Mouse (Mus musculus) 416B (cell line): Measurements from ENCODE around the gene Hoxb6.

Experiments used
- DNase-seq: peaks from one replicate; pipeline ENCODE4 v3.0.0; 2011; ENCODE audit warnings: low read depth

Gene Hoxb6

DNA sequence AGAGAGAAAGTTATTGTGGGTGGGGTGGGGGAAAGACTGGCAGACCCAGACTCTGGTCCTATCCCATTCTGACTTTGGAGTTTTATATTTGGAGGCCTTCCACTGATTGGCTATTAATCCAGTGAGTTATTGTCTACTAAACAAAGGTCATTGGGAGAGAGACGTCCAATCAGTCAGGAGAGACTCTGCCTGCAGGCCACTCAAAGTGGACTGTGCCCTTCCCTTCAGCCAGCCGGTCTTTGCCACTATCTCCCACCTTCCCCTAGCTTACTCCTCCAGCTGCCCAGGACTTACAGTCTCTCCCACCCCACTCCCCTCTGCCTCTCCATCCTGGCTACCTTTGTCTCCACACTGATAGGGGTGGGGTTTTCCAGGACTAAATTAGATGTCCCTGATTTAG is 44.3 kb downstream of the Hoxb6 start:
- no peak for DNase-seq

DNA sequence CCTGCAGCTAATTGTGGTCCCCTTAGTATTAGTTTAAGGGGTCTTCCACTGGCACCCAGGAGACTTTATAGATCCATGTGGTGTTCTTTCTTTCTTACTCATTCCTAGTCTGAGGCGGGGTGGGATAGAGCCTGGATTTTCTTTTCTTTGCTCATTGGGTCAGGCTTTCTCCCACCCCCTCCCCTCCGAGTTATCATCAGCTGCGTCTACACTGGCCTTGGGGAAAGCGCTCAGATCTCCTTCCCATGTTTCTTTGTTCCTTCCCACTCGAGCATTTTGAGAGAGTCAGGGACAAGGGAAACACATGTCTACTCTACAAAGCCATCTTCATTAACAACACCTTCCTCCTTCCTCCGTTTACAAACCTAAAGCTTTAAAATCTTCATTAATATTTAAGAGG is 44.8 kb downstream of the Hoxb6 start:
- DNase-seq = no peak

DNA sequence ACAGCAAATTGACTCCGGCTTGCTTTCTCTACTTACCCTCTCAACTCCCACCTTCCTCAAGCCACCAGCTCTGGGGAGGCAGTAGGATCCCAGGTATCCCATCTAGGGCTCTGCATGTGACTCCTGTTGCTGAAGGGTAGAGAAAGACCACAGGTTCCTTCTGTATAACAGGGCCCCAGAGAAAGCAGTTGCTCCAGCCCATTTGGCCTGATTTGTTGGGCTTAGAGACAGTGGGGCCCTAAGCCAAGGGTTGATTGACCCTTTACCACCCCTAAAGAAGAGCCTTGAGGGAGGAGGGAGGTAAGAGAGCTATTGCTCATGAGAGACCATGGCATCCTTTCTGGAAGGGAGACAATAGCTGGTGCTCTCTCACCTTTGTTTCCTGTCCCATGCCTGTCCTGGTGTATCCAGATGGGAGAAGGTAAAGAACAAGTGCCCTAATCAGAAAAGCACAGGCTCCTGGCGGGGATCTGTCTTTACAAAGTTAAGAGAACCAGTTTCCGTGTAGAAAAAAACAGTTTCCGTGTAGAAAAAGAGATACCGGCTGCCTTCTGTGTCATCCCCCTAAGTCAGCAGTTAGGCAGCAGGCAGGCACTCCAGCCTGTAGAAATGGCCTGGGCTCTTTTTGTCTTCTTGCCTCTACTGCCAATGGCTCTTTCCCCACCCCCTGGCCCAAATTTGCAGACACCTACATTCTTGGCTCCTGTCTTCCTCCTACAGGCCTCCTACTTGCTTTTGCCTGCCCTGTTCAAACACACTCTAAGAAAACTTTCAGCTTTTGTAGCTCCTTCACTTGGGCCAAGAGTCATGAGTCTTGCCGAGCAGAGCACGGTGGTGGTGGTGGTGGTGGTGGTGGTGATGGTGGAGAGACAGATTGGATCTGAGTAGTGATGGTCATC is 46.9 kb downstream of the Hoxb6 start:
- no peak for DNase-seq

DNA sequence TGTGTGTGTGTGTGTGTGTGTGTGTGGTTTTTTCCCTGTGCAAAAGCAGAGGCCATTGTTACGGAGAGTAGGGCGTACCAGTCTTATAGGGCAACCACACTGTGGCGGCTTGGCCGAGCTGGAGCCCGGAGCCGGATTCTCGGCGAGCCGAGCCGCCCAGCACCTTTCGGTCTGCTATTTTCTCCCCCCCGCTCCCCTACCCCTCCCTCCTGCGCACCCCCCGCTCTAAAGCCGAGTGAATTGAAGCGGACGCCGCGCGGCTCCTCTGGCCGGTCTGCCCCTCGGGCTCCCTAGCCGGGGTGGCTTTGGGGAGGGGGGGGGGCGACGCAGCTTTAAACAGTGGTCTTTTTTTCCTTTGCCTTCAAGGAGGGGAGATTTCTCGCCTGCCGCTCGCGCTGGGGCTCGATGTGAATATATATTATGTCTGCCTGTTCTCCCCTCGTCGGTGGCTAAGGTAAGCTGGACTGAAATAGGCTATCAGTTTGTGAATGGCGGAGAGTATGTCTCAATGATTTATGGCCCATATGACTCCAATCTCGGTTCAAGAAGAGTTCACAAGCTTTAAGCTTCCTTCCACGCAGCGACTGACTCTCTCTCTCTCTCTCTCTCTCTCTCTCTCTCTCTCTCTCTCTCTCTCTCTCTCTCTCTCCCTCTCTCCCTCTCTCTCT is 48.6 kb downstream of the Hoxb6 start:
- DNase-seq = no peak

DNA sequence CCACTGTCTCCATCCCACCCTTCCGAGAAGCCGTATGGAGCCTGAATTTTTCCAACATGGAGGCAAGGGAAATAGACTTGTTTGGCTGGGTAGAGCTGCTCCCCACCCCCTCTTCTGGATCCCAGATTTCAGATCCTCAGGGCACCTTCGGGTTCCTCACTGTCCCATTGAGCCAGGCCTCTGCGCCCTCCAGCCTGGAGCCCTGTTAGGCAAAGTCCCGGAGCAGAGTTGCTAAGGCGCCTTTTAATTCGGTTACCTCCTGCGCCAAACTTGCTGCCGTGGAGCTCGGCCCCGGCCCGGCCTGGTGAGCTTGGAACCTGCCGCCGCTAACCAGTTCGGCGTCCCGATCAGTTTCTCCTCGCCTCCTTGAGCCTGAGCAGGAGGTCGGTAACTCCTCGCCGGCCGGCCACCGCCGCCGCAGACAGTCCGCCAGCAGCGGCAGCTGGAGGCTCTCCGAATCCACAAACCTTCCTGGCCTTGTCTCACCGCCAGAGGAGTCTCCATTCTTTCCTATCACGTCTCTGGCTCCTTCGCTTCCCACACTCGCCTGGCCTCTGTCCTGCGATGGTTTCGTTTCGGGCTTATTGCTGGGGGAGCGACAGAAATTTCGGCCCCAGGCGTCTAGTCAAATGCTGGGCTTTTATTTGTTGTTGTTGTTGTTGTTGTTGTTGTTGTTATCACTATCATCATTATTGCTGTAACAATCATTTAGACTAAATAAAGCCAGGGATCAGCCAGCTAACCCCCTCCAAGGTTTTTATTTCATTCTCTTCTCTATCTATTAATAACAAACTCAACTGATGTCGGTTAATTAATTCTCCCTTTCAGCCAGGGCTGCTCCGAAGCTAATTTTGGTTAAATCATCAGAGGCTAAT is 49.7 kb downstream of the Hoxb6 start:
- DNase-seq = no peak

DNA sequence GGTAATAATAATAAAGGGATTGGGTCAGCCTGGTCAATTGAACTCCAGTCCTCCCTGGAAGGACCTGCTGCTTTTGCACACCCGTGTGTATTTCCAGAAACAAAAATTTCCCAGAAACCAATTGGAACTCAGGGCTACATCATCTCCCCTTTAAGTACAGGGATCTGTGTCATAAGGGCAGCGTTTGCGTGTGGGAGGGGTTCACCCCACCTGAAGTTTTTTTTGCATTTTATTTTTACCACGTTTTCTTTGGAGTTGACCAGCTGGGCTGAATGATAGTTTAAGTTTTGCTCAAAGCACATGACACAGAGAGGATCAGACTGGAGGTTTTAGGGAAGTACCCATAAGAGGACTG is 50.3 kb downstream of the Hoxb6 start:
- DNase-seq = no peak

DNA sequence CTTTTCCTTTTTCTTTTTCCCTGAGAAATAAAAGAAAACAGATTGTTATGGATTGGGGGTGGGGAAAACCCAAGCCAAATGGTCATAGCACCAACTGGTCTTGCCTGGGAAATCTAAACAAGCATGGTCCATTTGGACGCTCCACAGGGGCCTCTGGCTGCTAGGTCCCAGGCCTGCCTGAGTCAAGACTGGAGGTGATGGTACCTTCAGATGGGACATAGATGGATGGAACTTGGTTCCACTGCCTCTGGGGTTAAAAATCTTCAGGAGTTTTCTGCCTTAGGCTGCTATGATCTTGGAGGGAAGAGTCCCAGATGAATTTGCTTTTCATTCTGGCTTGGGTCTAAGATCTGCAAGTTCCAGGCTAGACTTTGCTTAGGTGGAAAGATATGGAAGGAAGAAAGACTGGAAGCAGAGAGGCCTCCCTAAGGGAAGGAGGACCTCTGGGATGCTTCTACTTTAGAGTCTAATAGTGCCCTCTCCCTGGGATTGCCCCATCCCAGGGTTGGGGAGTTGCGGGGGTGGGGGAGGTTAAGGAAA is 51.0 kb downstream of the Hoxb6 start:
- DNase-seq = no peak

DNA sequence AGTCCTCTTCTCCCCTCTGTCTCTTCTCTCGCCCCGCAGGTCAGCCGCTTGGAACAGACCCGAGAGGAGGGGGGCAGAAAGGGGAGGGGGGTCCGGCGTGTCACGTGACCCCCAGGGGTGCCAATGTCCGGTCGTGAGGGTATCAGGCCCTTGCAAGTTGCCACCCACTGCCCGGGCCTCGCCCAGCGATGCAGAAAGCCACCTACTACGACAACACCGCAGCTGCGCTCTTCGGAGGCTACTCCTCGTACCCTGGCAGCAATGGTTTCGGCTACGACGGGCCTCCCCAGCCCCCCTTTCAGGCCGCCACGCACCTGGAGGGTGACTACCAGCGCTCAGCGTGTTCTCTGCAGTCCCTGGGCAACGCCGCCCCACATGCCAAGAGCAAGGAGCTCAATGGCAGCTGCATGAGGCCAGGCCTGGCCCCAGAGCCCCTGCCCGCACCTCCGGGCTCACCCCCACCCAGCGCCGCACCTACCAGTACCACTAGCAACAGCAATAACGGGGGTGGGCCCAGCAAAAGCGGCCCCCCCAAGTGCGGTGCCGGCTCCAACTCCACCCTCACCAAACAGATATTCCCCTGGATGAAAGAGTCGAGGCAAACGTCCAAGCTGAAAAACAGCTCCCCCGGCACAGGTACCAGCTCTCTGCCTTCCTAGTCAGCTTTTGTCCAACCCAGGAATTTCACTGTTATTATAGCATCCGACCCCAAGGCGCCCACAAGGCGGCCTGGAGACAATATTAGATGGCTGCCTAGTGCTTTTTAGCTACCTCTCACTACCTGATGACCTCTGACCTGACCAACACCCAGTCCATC is 52.0 kb downstream of the Hoxb6 start:
- no peak for DNase-seq

DNA sequence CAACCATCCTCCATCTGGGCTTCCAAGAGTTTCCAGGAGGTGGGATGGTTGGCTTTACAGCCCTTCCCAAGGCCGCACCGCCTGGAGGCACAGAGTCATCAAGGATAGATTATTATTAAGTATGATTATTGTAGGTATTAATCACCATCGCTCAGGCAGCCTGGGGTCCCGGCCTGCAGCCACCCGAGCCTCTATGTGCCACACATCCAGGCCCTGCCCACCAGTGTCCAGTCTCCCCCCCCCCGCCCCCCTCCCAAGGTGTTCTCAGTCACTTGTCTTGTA is 52.5 kb downstream of the Hoxb6 start:
- DNase-seq = no peak

DNA sequence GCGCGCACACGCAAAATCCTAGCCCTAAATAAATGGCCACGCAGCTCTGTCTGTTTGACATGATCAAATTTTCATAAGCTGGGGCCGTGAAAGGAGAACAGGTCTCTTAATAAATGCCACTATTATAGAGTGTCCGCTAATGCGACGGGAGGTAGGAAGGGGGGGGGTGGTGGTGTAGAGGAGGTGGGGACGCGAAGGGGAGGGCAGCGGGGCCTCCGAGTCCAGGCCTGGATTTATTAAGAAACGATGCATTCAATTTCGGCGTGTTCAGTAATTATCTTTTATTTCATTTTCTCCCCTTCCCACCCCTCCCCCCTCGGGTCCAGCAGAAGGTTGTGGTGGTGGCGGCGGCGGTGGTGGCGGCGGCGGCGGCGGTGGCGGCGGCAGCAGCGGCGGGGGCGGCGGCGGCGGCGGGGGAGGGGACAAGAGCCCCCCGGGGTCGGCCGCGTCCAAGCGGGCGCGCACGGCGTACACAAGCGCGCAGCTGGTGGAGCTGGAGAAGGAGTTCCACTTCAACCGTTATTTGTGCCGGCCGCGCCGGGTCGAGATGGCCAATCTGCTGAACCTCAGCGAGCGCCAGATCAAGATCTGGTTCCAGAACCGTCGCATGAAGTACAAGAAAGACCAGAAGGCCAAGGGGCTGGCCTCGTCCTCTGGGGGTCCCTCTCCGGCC is 53.1 kb downstream of the Hoxb6 start:
- no peak for DNase-seq

DNA sequence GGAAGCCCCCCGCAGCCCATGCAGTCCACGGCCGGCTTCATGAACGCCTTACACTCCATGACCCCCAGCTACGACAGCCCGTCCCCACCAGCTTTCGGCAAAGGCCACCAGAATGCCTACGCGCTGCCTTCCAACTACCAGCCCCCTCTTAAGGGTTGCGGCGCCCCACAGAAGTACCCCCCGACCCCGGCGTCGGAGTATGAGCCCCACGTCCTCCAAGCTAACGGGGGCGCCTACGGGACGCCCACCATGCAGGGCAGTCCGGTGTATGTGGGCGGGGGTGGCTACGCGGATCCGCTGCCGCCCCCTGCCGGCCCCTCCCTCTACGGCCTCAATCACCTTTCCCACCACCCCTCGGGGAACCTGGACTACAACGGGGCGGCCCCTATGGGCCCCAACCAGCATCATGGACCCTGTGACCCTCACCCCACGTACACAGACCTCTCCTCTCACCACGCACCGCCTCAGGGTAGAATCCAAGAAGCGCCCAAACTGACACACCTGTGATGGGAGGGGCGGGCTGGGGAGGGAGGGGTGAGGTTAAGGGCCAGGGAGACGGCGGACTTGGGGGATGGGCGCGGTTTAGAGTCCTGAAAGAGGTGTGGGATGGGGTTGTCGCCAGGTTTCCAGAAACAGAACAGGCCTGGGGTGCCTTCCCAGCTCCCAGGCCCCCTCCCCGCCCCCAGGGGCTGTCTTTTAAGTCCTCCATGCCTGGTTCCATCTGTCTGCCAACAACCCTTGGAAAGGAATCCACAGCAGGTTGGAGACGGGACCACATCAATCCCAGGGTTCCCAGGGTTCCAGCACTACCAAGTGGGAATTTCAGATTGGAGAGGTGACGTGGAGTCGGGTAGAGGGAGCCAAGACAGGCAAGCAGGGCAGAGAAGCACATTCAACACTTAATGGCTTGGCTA is 53.9 kb downstream of the Hoxb6 start:
- DNase-seq = no peak

DNA sequence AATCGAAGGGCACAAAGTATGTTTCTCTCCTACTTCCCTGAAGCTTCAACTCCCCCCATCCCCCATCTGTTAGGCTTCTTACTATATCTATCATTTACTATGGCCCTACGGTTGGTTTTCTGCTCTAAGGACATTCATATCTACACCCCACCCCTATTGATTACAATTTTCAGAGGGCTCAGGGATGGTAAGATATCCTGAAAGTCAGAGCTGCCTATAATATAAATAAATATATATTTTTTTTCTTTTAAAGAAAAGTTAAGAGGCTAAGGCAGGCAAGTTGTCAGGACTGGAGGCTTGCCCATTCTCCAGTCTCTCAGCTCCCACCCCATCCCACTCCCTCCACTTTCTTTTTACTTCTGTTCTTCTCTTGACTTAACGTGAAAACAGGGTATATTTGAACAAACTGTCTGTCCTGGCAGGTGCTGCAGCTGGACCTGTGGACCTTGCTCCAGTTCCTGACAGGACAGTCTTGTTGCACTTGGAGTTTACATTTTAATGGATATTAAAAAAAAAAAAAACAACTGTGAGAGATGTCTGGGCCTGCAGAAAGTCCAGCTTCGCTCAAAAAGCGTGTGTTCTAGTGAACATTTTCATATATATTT is 54.7 kb downstream of the Hoxb6 start:
- DNase-seq = no peak

DNA sequence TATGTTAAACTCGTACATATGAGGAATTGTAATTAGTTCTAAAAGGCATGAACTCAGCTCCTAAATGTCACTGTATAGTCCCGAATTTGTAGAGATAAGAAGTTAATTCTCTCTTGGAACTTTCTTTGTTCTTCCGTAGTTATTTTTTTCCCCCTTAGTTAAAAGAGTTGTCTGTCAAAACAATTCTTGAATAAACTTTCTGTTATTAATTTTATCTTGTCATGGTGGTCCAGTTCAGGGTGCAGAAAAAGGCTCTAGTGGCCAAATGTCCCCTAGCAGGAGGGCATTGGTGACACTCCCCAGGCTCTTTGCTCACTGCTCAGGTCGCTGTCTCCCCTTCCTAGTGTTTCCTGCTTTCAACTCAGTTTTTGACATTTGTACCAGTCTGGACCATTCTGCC is 55.4 kb downstream of the Hoxb6 start:
- DNase-seq = no peak

DNA sequence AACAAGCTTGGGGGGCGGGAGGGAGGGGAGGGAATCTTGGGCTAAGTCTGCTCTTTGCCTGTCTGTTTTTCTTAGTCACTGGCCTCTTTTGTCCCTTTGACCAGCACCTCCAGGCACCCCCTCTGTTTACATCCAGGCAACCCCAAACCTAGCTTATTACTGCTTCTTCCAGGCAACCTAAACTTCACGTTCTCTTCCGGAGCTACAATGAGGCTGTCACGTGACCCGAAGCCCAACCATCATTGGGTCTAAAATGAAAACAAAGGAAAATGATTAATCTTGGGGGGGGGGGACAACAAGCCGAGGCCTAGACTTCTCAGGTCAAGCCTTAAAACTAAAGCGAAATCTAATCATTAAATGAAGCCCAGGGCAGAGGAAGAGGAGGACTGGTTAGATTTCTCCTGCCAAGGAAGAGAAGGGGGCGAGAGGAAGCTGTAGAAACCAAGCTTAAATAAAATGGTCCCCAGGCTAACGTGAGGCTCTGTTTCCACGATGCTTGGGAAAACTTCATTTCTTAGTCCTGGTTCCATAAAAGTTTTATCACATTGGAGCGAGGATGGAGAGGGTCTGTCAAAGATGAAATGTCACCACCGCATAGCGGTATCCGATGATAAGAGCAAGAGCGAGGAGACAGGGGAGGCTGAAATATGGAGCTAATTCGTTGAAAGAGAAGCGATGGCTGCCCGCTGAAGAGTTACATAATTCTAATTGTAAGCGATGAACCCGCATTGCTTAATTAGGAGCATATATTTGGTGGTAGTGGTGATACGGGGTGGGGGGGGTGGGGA is 56.1 kb downstream of the Hoxb6 start:
- no peak for DNase-seq

DNA sequence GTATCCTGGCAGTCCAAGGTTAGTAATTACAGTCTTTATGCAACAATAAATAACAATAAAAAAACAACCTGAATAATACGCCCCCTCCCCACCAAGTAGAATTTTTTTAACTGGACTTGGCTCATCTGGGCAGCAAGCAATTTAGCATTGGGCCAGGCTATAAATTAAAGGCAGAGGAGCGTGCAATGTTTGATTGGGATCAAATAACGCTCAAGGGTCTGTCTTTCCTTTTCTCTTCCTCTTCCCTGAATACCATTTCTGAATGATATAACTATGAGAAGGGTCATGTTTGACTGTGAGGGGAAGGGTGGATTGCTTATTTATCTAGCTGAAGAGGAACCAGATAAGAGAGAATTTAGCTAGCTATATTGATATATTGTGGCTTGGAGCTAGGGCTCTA is 56.7 kb downstream of the Hoxb6 start:
- no peak for DNase-seq

DNA sequence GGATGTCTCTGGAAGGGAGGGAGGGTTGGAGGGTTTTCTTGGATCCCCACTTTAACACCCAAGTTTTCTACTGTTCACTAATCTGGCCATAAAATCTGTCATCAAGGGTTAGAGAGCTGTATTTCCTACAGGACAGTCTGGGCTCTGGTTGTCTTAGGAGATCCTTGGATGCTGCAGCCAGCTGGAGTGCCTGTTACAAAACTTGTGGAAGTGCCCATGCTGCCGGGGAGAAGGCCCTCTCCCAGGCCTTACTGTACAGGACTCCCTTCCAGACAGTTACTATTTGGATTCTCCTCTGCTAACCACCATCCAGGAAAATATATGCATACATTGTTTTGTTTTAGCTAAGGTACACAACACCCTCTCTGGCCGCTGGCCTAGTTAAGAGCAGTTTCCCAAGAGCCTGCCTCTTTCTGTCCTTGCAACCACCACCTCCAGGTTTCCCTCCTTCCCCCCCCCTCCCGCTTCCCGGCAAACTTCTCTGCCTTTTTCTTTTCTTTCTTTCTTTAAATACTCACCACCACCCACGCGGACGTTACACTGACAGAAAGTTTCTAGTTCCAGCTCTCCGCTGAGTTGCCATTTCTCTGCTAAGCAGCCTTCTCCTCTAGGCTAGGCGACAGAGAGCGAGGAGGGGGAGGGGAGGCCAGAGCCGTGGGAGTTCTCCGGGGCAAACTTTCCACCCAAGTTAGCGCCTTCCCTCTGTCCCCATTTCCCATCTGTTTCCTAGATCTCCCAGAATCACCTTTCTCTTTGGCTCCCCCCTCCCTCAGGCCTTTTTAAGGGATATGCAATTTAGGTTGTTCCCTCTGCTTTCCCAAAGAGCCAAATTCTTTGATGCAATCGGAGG is 57.4 kb downstream of the Hoxb6 start:
- no peak for DNase-seq

DNA sequence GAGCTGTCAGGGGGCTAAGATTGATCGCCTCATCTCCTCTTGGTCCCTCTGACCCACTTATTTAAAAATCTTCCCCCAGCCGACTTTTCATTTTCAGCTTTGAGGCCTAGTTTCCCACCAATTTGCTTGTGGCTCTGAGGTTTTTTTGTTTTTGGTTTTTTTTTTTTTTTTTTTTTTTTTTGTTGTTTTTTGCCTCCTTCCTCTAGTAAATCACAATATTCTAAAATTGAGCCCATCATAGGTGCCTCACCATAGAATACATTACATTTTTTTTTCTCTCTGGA is 58.0 kb downstream of the Hoxb6 start, which contains the start of gene Hoxb2:
Hoxb2 (plus strand) TSS at position 185 of the 284 bp plus-strand sequence.
- DNase-seq = no peak

DNA sequence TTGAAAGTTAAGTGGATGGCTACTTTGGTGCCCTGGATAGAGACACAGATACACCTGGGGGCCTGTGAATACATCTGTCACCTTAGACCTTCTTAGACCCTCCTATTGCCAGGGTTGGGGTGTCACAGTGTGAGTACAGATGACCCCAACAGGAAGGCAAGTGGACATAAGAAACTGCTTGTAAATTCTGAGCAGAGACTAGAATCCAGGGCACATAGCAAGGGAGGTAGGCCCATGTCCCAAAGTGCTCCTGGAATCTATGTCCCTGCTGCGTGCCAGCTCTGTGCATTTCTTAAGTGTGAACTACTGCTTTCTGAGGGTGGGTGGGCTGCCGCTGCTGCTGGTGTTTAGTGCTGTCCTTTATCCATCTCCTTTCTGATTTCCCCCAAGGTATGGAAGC is 58.5 kb downstream of the Hoxb6 start:
- DNase-seq = no peak
